Mouse (Mus musculus) megakaryocyte, embryonic 14.5 days (primary cell): ENCODE data around the gene Fkbp3.

Experiments
- FLI1 ChIP-seq: IDR thresholded peaks from 2 replicates; pipeline ENCODE4 v1.6.1; 2012; ENCODE audit warnings: low read length, inconsistent platforms, mixed read lengths
- GATA1 ChIP-seq: IDR thresholded peaks from 3 replicates; pipeline ENCODE4 v1.6.1; 2012; ENCODE audit warnings: mixed read lengths, low read length, inconsistent platforms, borderline replicate concordance

GRCm38 (mm10) chr12:65048799-65049198, 25.0 kb downstream of the Fkbp3 start:
- no peak for TF ChIP-seq GATA1
- no peak for TF ChIP-seq FLI1
